Mouse (Mus musculus): ENCODE data around the gene Olfr1104. TPM values are rescaled to one million over a fixed set of nuclear protein-coding genes. Genes with fewer than 3 reads are reported as not detected.

Gene Olfr1104
- not detected in 2 replicates for polyA plus RNA-seq (2015; fragmentation: Nextera tagmentation; extraction: Ambion mirVana)

DNA sequence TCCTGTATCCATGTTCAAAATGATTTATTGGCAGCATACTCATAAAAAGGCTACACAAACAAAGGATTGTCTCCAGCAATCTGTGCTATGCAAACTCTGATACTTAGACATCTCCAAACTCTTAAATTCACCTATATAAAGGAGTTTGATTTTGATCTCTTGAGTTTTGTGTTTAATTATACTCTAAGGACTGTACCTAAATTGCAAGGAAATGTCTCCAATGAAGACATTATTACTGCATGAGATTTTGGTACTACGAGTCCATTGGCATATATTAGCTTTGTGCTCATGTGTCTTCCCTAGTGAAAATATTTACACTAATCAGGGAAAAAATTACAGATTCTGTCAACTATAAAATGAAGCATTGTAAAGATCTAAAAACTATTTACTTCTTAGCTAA is at the start of gene Olfr1104:
Gene Olfr1104, minus strand, starts transcription at position 101 of the 400 bp plus-strand sequence.
- WGBS = 74% methylated on average over 1 of the region's 1 CpGs
- no peak within 1 kb of the TSS for H3K9ac ChIP-seq
- H3K4me1 ChIP-seq = no peaks in the 10 kb centered on the region
- H3K36me3 ChIP-seq = no peaks in the 10 kb centered on the region
- ATAC-seq (ENCODE audit: extremely low read depth, insufficient number of reproducible peaks, low FRiP score, low TSS enrichment) = no peak
- H3K27me3 ChIP-seq (replicated peaks) = no peaks in the 10 kb centered on the region
- no peaks in the 10 kb centered on the region for H3K9me3 ChIP-seq
- no peak within 1 kb of the TSS for H3K27ac ChIP-seq (replicated peaks)
- no peak within 1 kb of the TSS for H3K4me2 ChIP-seq
- H3K4me3 ChIP-seq = no peak within 1 kb of the TSS

DNA sequence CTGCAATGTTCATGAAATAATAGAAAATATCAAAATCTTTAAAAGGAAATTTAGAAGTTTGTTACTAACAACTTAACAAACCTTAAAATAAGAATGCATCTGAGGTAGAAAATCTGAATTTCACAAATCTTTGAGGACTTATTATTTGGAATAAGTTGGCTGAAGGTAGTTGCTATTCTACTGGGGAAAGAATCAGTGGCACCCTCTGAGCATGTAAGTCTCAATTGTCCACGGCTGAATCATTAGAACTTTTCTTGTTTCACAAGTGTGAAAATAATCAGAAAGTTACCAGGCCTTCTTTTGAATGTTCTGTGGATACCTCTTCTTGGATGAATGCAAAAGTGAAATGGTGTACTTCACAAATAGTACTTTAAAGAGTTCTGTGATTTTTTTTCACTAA is 48.8 kb upstream of the Olfr1104 start, which contains the start of gene Olfr1107:
Gene Olfr1107, minus strand, starts transcription at position 101 of the 400 bp plus-strand sequence.
- Histone ChIP-seq H3K4me3 (no peak within 1 kb of the TSS), H3K9ac (no peak within 1 kb of the TSS), H3K9me3 (no peaks in the 10 kb centered on the region), H3K27ac (replicated peaks) (no peak within 1 kb of the TSS), H3K36me3 (no peaks in the 10 kb centered on the region), H3K4me2 (no peak within 1 kb of the TSS), H3K4me1 (no peaks in the 10 kb centered on the region), H3K27me3 (replicated peaks) (no peaks in the 10 kb centered on the region)
- no peak for ATAC-seq (ENCODE audit: extremely low read depth, insufficient number of reproducible peaks, low FRiP score, low TSS enrichment)
- 75% methylated on average over 1 of the region's 1 CpGs for WGBS

DNA sequence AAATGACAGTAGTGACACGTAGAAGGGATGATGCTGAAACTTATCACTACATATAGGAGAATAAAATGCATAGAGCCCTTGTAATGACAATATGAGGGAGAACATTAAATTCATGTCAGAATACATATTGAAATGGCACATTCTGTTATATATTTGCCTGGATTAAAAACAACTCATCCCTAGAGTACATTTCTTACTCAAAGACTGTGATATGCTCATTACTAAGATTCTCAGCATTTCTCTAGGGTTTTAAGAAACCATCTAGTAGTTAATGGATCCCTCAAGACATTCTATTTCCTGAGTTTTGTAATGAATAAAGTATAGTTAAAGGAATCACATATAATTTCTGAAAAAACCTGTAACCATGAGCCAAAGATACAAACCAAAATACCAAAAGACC is 25.3 kb upstream of the Olfr1104 start, which contains the start of gene Olfr1106:
Gene Olfr1106, minus strand, starts transcription at position 101 of the 400 bp plus-strand sequence.
- Histone ChIP-seq H3K9ac (no peak within 1 kb of the TSS), H3K27me3 (replicated peaks) (no peaks in the 10 kb centered on the region), H3K4me1 (no peaks in the 10 kb centered on the region), H3K9me3 (no peaks in the 10 kb centered on the region), H3K36me3 (no peaks in the 10 kb centered on the region), H3K27ac (replicated peaks) (no peak within 1 kb of the TSS), H3K4me2 (no peak within 1 kb of the TSS), H3K4me3 (no peak within 1 kb of the TSS)
- ATAC-seq (ENCODE audit: extremely low read depth, insufficient number of reproducible peaks, low FRiP score, low TSS enrichment) = no peak
- WGBS = 72% methylated on average over 1 of the region's 1 CpGs

DNA sequence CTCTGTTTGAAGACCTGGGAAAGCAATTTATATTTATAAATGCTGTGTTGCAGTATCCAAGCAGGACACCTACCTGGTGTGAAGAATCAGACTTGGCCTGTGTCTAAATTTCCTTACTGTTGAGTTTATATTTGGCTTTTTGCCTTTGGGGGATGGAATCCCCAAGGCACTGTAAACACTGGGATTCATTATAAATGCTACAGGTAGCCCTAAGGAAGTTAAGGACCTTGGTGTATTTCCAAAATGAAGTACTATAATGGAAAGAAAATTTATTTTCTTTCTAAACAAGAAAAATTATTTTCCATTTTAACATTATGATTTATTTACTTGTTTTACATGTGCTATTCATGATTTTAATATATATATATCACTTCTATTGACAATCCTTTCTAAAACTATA is 9.6 kb upstream of the Olfr1104 start, which contains the start of gene Olfr1105:
Gene Olfr1105, minus strand, starts transcription at position 101 of the 400 bp plus-strand sequence.
- Histone ChIP-seq H3K9me3 (no peaks in the 10 kb centered on the region), H3K36me3 (no peaks in the 10 kb centered on the region), H3K27ac (replicated peaks) (no peak within 1 kb of the TSS), H3K9ac (no peak within 1 kb of the TSS), H3K4me2 (no peak within 1 kb of the TSS), H3K4me1 (no peaks in the 10 kb centered on the region), H3K27me3 (replicated peaks) (no peaks in the 10 kb centered on the region), H3K4me3 (no peak within 1 kb of the TSS)
- no peak for ATAC-seq (ENCODE audit: extremely low read depth, insufficient number of reproducible peaks, low FRiP score, low TSS enrichment)

DNA sequence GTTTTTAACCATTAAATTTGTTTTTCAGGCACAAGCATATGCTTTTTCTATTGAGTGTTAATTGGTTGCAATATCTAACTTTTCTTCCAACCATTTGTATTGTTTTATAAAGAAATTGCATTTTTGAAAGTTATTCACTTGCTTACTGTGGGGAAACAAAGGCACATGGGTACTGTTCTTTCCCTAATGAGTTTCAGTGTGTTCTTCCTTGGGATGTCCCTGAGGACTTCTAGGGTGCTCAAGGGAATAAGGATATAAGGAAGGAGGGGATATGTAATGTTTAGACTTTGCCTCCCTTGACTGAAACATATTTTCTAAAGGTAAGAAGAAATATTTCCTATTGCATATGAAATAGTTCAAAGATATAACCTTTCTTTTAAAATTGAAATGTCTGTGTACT is 28.8 kb downstream of the Olfr1104 start, which contains the start of gene Olfr1102:
Gene Olfr1102, plus strand, starts transcription at position 301 of the 400 bp plus-strand sequence.
- H3K4me1 ChIP-seq = no peaks in the 10 kb centered on the region
- H3K4me2 ChIP-seq = no peak within 1 kb of the TSS
- ATAC-seq (ENCODE audit: extremely low read depth, insufficient number of reproducible peaks, low FRiP score, low TSS enrichment) = no peak
- no peak within 1 kb of the TSS for H3K9ac ChIP-seq
- no peak within 1 kb of the TSS for H3K27ac ChIP-seq (replicated peaks)
- no peak within 1 kb of the TSS for H3K4me3 ChIP-seq
- H3K36me3 ChIP-seq = no peaks in the 10 kb centered on the region
- H3K27me3 ChIP-seq (replicated peaks) = no peaks in the 10 kb centered on the region
- H3K9me3 ChIP-seq = peaks cover 2% of the 10 kb centered on the region; the same call in 1 of the 2 replicates

DNA sequence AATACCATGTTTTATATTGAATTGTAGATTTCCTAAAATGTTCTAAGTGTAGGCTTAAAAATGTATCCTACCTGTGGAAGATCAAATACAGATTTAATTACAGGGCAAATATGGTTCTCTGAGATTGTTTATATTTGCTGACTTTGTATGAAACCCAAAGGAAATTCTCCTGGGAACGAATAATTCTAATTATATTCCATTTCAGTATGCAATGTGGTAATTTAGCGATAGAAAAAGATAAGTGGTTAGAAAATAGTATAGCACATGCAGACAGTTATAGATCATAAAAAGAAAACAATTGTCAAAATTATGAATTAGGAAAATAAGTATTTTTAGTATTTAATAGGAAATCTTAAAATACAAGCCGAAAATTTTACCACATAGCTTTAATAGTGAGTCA is 35.8 kb downstream of the Olfr1104 start, which contains the start of gene Olfr1101:
Gene Olfr1101, minus strand, starts transcription at position 101 of the 400 bp plus-strand sequence.
- no peaks in the 10 kb centered on the region for H3K36me3 ChIP-seq
- H3K27ac ChIP-seq (replicated peaks) = no peak within 1 kb of the TSS
- no peaks in the 10 kb centered on the region for H3K27me3 ChIP-seq (replicated peaks)
- ATAC-seq (ENCODE audit: extremely low read depth, insufficient number of reproducible peaks, low FRiP score, low TSS enrichment) = no peak
- H3K9ac ChIP-seq = no peak within 1 kb of the TSS
- WGBS = 68% methylated on average over 3 of the region's 3 CpGs
- H3K9me3 ChIP-seq = peaks cover 2% of the 10 kb centered on the region; the same call in 1 of the 2 replicates
- no peak within 1 kb of the TSS for H3K4me3 ChIP-seq
- H3K4me1 ChIP-seq = no peaks in the 10 kb centered on the region
- no peak within 1 kb of the TSS for H3K4me2 ChIP-seq

DNA sequence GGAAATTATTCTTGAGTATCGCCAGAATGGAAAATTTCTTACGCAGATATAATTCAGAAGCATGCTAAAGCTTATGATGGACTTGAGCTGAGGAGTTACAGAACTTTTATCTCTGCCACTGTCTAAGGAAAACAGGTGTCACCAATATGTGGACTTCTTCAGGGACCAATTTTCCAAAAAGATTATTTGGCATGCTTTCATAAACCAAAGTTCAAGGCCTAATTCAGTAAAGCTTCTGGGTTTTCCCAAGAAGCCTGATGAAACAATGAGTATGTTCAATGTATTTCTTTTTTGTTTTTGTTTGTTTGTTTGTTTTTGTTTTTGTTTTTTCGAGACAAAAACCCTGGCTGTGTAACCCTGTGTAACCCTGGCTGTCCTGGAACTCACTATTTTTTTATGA is 47.0 kb downstream of the Olfr1104 start, which contains the start of gene Olfr1100:
Gene Olfr1100, minus strand, starts transcription at position 101 of the 400 bp plus-strand sequence.
- Histone ChIP-seq H3K4me1 (no peaks in the 10 kb centered on the region), H3K36me3 (no peaks in the 10 kb centered on the region), H3K27me3 (replicated peaks) (no peaks in the 10 kb centered on the region), H3K9me3 (no peaks in the 10 kb centered on the region), H3K4me3 (no peak within 1 kb of the TSS), H3K9ac (no peak within 1 kb of the TSS), H3K27ac (replicated peaks) (no peak within 1 kb of the TSS), H3K4me2 (no peak within 1 kb of the TSS)
- 70% methylated on average over 3 of the region's 3 CpGs for WGBS
- no peak for ATAC-seq (ENCODE audit: extremely low read depth, insufficient number of reproducible peaks, low FRiP score, low TSS enrichment)

Other genes with a start within 250 kb of the Olfr1104 start
- not detected in 2 replicates for gene Olfr1093, start 244.6 kb downstream of the Olfr1104 start, polyA plus RNA-seq (2015; fragmentation: Nextera tagmentation; extraction: Ambion mirVana)
- not detected in 2 replicates for gene Olfr141, start 217.1 kb downstream of the Olfr1104 start, polyA plus RNA-seq (2015; fragmentation: Nextera tagmentation; extraction: Ambion mirVana)
- gene Olfr1094, start 202.4 kb downstream of the Olfr1104 start, polyA plus RNA-seq (2015; fragmentation: Nextera tagmentation; extraction: Ambion mirVana) = not detected in 2 replicates
- gene Olfr1095, start 175.4 kb downstream of the Olfr1104 start, polyA plus RNA-seq (2015; fragmentation: Nextera tagmentation; extraction: Ambion mirVana) = not detected in 2 replicates
- not detected in 2 replicates for gene Gm13723, start 152.3 kb downstream of the Olfr1104 start, polyA plus RNA-seq (2015; fragmentation: Nextera tagmentation; extraction: Ambion mirVana)
- gene Olfr1097, start 134.9 kb downstream of the Olfr1104 start, polyA plus RNA-seq (2015; fragmentation: Nextera tagmentation; extraction: Ambion mirVana) = not detected in 2 replicates
- not detected in 2 replicates for gene Olfr1098, start 102.5 kb downstream of the Olfr1104 start, polyA plus RNA-seq (2015; fragmentation: Nextera tagmentation; extraction: Ambion mirVana)
- gene Olfr1099, start 66.4 kb downstream of the Olfr1104 start, polyA plus RNA-seq (2015; fragmentation: Nextera tagmentation; extraction: Ambion mirVana) = not detected in 2 replicates
- not detected in 2 replicates for gene Olfr1100, start 47.1 kb downstream of the Olfr1104 start, polyA plus RNA-seq (2015; fragmentation: Nextera tagmentation; extraction: Ambion mirVana)
- not detected in 2 replicates for gene Olfr1101, start 35.9 kb downstream of the Olfr1104 start, polyA plus RNA-seq (2015; fragmentation: Nextera tagmentation; extraction: Ambion mirVana)
- not detected in 2 replicates for gene Olfr1102, start 28.7 kb downstream of the Olfr1104 start, polyA plus RNA-seq (2015; fragmentation: Nextera tagmentation; extraction: Ambion mirVana)
- gene Olfr1105, start 9.5 kb upstream of the Olfr1104 start, polyA plus RNA-seq (2015; fragmentation: Nextera tagmentation; extraction: Ambion mirVana) = not detected in 2 replicates
- not detected in 2 replicates for gene Olfr1106, start 25.2 kb upstream of the Olfr1104 start, polyA plus RNA-seq (2015; fragmentation: Nextera tagmentation; extraction: Ambion mirVana)
- gene Olfr1107, start 48.7 kb upstream of the Olfr1104 start, polyA plus RNA-seq (2015; fragmentation: Nextera tagmentation; extraction: Ambion mirVana) = not detected in 2 replicates
- not detected in 2 replicates for gene Olfr1109, start 68.9 kb upstream of the Olfr1104 start, polyA plus RNA-seq (2015; fragmentation: Nextera tagmentation; extraction: Ambion mirVana)
- gene Olfr259, start 87.5 kb upstream of the Olfr1104 start, polyA plus RNA-seq (2015; fragmentation: Nextera tagmentation; extraction: Ambion mirVana) = not detected in 2 replicates
- gene Olfr1110, start 113.2 kb upstream of the Olfr1104 start, polyA plus RNA-seq (2015; fragmentation: Nextera tagmentation; extraction: Ambion mirVana) = not detected in 2 replicates
- not detected in 2 replicates for gene Olfr1111, start 125.5 kb upstream of the Olfr1104 start, polyA plus RNA-seq (2015; fragmentation: Nextera tagmentation; extraction: Ambion mirVana)
- gene Olfr1112, start 160.7 kb upstream of the Olfr1104 start, polyA plus RNA-seq (2015; fragmentation: Nextera tagmentation; extraction: Ambion mirVana) = not detected in 2 replicates
- not detected in 2 replicates for gene Olfr1113, start 181.9 kb upstream of the Olfr1104 start, polyA plus RNA-seq (2015; fragmentation: Nextera tagmentation; extraction: Ambion mirVana)
- not detected in 2 replicates for gene Olfr1115, start 220.9 kb upstream of the Olfr1104 start, polyA plus RNA-seq (2015; fragmentation: Nextera tagmentation; extraction: Ambion mirVana)
- gene Olfr1116, start 240.5 kb upstream of the Olfr1104 start, polyA plus RNA-seq (2015; fragmentation: Nextera tagmentation; extraction: Ambion mirVana) = not detected in 2 replicates

Measured in heart, embryonic 13.5 days (tissue).